Mouse (Mus musculus) urinary bladder, postnatal 0 days (tissue): ENCODE results near the gene Gtf2h4. TPM values are rescaled to one million over a fixed set of nuclear protein-coding genes. Genes with fewer than 3 reads are reported as not detected.

Source experiments
- polyA plus RNA-seq: library from polyadenylated mRNA; unstranded; fragments of >200 nt; fragmentation: Nextera tagmentation; extraction: Ambion mirVana; gene quantifications from 2 replicates; pipeline ENCODE4 v1.2.1, GENCODE M21; 2015

Gtf2h4 gene
- 19.8 and 20.5 TPM in 2 replicates for polyA plus RNA-seq

DNA sequence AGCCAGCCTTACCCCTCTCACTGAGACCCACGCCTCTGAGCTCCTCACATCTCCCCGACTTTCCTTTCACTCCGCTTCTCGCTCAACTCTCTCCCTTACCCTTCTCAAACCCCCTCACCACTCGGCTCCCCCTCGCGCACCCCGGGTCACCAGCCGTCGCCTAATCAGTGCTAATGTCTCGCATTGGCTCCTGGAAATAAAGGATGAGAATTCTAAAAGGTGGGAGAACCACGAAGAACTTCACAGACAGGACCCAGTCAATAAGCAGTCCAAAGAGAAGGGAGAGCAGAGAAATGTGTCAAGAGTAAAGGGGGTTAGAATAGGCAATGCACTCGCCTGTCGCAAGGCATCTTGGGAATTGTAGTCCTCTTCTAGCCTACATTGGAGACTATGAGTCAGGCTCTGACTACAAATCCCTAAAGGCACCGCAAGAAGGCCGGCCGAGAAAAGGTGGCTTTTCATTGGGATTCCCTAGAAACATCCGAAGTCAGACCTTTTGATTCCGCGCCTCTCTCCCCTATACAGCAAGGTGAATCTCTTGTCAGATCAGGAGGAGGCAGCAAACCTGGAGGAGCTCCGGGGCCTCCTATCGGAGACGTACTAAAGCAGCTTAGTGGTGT lies at the start of gene Gtf2h4:
TSS of gene Gtf2h4 (minus strand) at position 324 of the 620 bp plus-strand sequence.

GRCm38 (mm10) chr17:35704621-35705464 lies 31.3 kb upstream of the Gtf2h4 start, which contains the start of gene Ddr1:
Gene Ddr1 (minus strand): TSS chr17:35704621.

DNA sequence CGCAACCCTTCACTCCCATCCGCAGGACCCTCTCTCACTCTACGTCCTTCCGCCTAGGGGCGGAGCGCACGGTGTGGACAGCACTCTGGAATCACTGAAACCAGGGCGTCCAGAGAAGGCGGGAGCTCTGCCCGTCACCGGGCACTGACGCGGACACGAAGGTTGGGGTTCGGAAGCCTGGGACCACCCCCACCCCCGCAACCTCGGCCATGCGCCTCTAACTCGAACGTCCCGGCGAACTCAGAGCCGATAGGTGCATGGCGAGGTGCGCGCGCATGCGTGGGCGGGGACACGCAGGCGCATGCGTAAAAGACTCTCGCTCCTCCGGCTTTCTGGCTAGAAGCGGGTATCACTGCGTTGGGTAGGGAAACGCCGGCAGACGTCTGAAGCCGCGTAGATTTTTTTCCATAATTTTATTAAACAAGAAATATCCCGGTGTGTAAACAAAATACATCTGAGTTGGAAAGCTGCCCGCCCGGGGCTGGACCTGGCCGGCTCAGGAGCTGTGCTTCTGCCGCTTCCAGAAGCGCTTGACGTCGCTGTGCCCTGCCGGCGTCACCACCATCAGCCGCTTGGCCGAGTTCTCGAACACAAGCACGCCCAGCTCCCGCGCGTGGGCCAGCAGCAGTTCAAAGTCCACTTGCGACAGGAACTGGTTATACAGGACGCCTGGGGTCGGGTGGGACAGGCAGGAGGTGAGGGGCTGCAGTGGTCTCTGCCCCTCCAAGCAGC lies 6.0 kb downstream of the Gtf2h4 start, which contains the start of gene Vars2:
TSS of gene Vars2 (minus strand) at position 259 of the 732 bp plus-strand sequence.

GRCm38 (mm10) chr17:35643609-35644236 lies 29.8 kb downstream of the Gtf2h4 start, which contains the start of gene Mucl3:
Gene Mucl3 (minus strand): TSS chr17:35643695.

GRCm38 (mm10) chr17:35626537-35626936 lies 47.0 kb downstream of the Gtf2h4 start, which contains the start of gene Gm9573:
Gene Gm9573 (minus strand): TSS chr17:35626637.

Other genes starting within 250 kb of the Gtf2h4 start
- 0.25 and 0.59 TPM in 2 replicates for gene H2-Q6, start 248.9 kb downstream of the Gtf2h4 start, polyA plus RNA-seq
- 1.6 and 2.2 TPM in 2 replicates for gene H2-Q7, start 234.6 kb downstream of the Gtf2h4 start, polyA plus RNA-seq
- gene H2-Q10, start 203.7 kb downstream of the Gtf2h4 start, polyA plus RNA-seq: 1.1 and 1.3 TPM in 2 replicates
- not detected in 2 replicates for gene Pou5f1, start 167.7 kb downstream of the Gtf2h4 start, polyA plus RNA-seq
- gene Tcf19, start 156.9 kb downstream of the Gtf2h4 start, polyA plus RNA-seq: 23.9 and 33.5 TPM in 2 replicates
- 7.9 and 9.8 TPM in 2 replicates for gene Cchcr1, start 156.6 kb downstream of the Gtf2h4 start, polyA plus RNA-seq
- gene Psors1c2, start 140.5 kb downstream of the Gtf2h4 start, polyA plus RNA-seq: 0.16 TPM in 1 of 2 replicates, not detected in the other
- gene Cdsn, start 121.6 kb downstream of the Gtf2h4 start, polyA plus RNA-seq: 0.11 and 0.21 TPM in 2 replicates
- gene 2300002M23Rik, start 106.3 kb downstream of the Gtf2h4 start, polyA plus RNA-seq: not detected in 2 replicates
- 0.59 and 0.83 TPM in 2 replicates for gene Sfta2, start 72.2 kb downstream of the Gtf2h4 start, polyA plus RNA-seq
- not detected in 2 replicates for gene Gm9573, start 47.1 kb downstream of the Gtf2h4 start, polyA plus RNA-seq
- 0.17 and 0.31 TPM in 2 replicates for gene Mucl3, start 30.0 kb downstream of the Gtf2h4 start, polyA plus RNA-seq
- gene Vars2, start 6.1 kb downstream of the Gtf2h4 start, polyA plus RNA-seq: 9.0 and 10.0 TPM in 2 replicates
- 37.2 and 44.1 TPM in 2 replicates for gene Ddr1, start 30.9 kb upstream of the Gtf2h4 start, polyA plus RNA-seq
- gene Ier3, start 147.9 kb upstream of the Gtf2h4 start, polyA plus RNA-seq: 165 and 168 TPM in 2 replicates
- 123 and 125 TPM in 2 replicates for gene Flot1, start 149.5 kb upstream of the Gtf2h4 start, polyA plus RNA-seq
- 388 and 491 TPM in 2 replicates for gene Tubb5, start 164.6 kb upstream of the Gtf2h4 start, polyA plus RNA-seq
- gene Mdc1, start 167.8 kb upstream of the Gtf2h4 start, polyA plus RNA-seq: 2.9 and 3.6 TPM in 2 replicates
- gene Nrm, start 187.6 kb upstream of the Gtf2h4 start, polyA plus RNA-seq: 29.7 and 38.5 TPM in 2 replicates
- gene Ppp1r18, start 191.9 kb upstream of the Gtf2h4 start, polyA plus RNA-seq: 80.2 and 88.5 TPM in 2 replicates
- 15.8 and 18.3 TPM in 2 replicates for gene Dhx16, start 206.1 kb upstream of the Gtf2h4 start, polyA plus RNA-seq
- 12.6 and 13.9 TPM in 2 replicates for gene 2310061I04Rik, start 223.7 kb upstream of the Gtf2h4 start, polyA plus RNA-seq
- gene Atat1, start 236.3 kb upstream of the Gtf2h4 start, polyA plus RNA-seq: 19.0 and 19.2 TPM in 2 replicates
- gene Mrps18b, start 242.7 kb upstream of the Gtf2h4 start, polyA plus RNA-seq: 78.1 and 88.8 TPM in 2 replicates
- gene Ppp1r10, start 242.7 kb upstream of the Gtf2h4 start, polyA plus RNA-seq: 13.6 and 15.3 TPM in 2 replicates